In the genomic region with DNA sequence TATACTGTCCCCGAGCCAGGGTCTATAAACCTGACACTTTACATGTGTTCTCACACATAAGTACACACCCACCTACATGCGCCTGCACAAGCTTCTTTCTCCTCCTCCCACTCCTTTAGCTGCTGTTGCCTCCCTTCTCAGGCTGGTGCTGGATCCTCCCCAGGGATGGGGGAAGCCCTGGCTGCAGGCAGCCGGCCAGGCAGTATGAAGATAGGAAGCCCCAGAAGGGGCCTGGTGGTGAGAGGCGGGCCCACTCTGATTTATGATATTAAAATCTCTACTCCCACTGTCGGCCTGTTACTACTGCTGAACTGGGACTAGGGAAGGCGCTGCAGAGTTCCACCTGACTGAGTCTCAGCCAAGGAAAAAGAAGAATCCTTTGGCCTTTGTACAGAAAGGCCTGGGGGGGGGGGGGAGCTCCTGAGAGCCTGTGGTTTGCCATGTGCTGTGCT, we compare ENCODE assay signal across 9 mouse cellular contexts. TPM values are rescaled to one million over a fixed set of nuclear protein-coding genes. Genes with fewer than 3 reads are reported as not detected.
DNase-seq lines count a peak whose midpoint lies in the region; ATAC-seq and TF ChIP-seq lines count a peak whose summit lies in the region.
"Had no signal": no experiment of that assay in that cellular context is flagged by ENCODE, and none has a peak within 500 bp of the region (broad histone marks: within the 10 kb centered on the region; RNA-seq: fewer than 3 reads in every experiment).

No protein-coding gene starts in this region.

- no peak for TF ChIP-seq POLR2A in thymus, adult 2 months (IDR thresholded peaks at IDR 0.05; ENCODE audit: control insufficient read depth, extremely low read depth, insufficient read depth, low read length, poor library complexity)

- no peaks in the 10 kb centered on the region for H3K9me3 ChIP-seq in neural tube, embryonic 11.5 days (ENCODE audit: control insufficient read depth, low read length)
- no peaks in the 10 kb centered on the region for H3K9me3 ChIP-seq in heart, embryonic 14.5 days (ENCODE audit: control insufficient read depth, low read length)
- H3K9me3 ChIP-seq in liver, postnatal 0 days (ENCODE audit: low read length) = no peaks in the 10 kb centered on the region

- WGBS in neural tube, embryonic 11.5 days = 31% methylated on average over 6 of the region's 6 CpGs
- WGBS in heart, embryonic 14.5 days = 25% methylated on average over 6 of the region's 6 CpGs
- 36% methylated on average over 6 of the region's 6 CpGs for WGBS in liver, postnatal 0 days (ENCODE audit: insufficient replicate concordance)
- WGBS in thymus, adult 2 months = 83% methylated on average over 6 of the region's 6 CpGs

- DNase-seq in neural tube, embryonic 11.5 days (ENCODE audit: low spot score) = no peak
- no peak for DNase-seq in neural tube, embryonic 10.5 days (ENCODE audit: extremely low spot score, low spot score)
- DNase-seq in layer of hippocampus, adult 2 months (ENCODE audit: low spot score in 2 of 2) = peak; percentile 71 to 83
- no peak for DNase-seq in liver, postnatal 0 days
- DNase-seq in c-Kit-positive CD71-positive TER-119-positive erythroid progenitor cells, embryonic 14.5 days (ENCODE audit: low spot score) = no peak
- DNase-seq in lung, postnatal 25 days (ENCODE audit: low spot score) = no peak
- no peak for DNase-seq in thymus, adult 2 months

- no peak for ATAC-seq in neural tube, embryonic 11.5 days (ENCODE audit: insufficient read depth, low FRiP score, low TSS enrichment)
- ATAC-seq in heart, embryonic 14.5 days (ENCODE audit: insufficient number of reproducible peaks, insufficient read depth, low FRiP score, low read depth) = 0 out of 2 replicates have a peak, but pooled peaks have one; percentile 16
- no peak for ATAC-seq in liver, postnatal 0 days

- H3K4me2 ChIP-seq in neural tube, embryonic 11.5 days (ENCODE audit: low read depth) = peak overlapping the region; percentile 78
- H3K4me2 ChIP-seq in heart, embryonic 14.5 days (ENCODE audit: low read length) = peak overlapping the region; percentile 99
- peak overlapping the region; percentile 87 for H3K4me2 ChIP-seq in liver, postnatal 0 days (ENCODE audit: low read depth, low read length)

- peak; percentile 6; the same call in 1 of the 2 replicates for TF ChIP-seq CTCF in layer of hippocampus, adult 2 months (conservative IDR thresholded peaks at IDR 0.05)
- no peak for TF ChIP-seq CTCF in liver, postnatal 0 days (IDR thresholded peaks at IDR 0.05; ENCODE audit: low read depth)
- TF ChIP-seq CTCF in thymus, adult 2 months (IDR thresholded peaks at IDR 0.05; ENCODE audit: borderline replicate concordance, control insufficient read depth, extremely low read depth, insufficient read depth, low read length, poor library complexity) = no peak

- 0 out of 2 replicates have a peak overlapping the region, but pooled peaks have one; percentile 29 for H3K27ac ChIP-seq in neural tube, embryonic 11.5 days (ENCODE audit: low read depth, low read length)
- peak overlapping the region; percentile 28 to 75; a peak in 3 of 4 replicates for H3K27ac ChIP-seq in heart, embryonic 14.5 days (replicated peaks in 1 of 2; ENCODE audit: control insufficient read depth in 1 of 2, insufficient read depth in 1 of 2, low read depth in 2 of 2, low read length in 2 of 2)
- peak overlapping the region; percentile 81 for H3K27ac ChIP-seq in layer of hippocampus, adult 2 months
- peak overlapping the region; percentile 72 for H3K27ac ChIP-seq in liver, postnatal 0 days (ENCODE audit: low read depth)
- no peak overlapping the region for H3K27ac ChIP-seq in thymus, adult 2 months (ENCODE audit: control insufficient read depth, insufficient read depth, low read length)
- H3K27ac ChIP-seq: macrophage had no signal

- H3K27me3 ChIP-seq in neural tube, embryonic 11.5 days (ENCODE audit: control insufficient read depth, insufficient read depth, low read length) = peaks cover 31% of the 10 kb centered on the region
- peaks cover 18% of the 10 kb centered on the region for H3K27me3 ChIP-seq in heart, embryonic 14.5 days (ENCODE audit: control insufficient read depth, insufficient read depth, low read length)
- peaks cover 25% of the 10 kb centered on the region for H3K27me3 ChIP-seq in liver, postnatal 0 days (ENCODE audit: insufficient read depth, low read length)
- peaks cover 22% of the 10 kb centered on the region for H3K27me3 ChIP-seq in thymus, adult 2 months (ENCODE audit: control insufficient read depth, insufficient read depth, low read length)

- no peak overlapping the region for H3K4me3 ChIP-seq in neural tube, embryonic 11.5 days (ENCODE audit: low read depth, low read length)
- peak overlapping the region in 1 of 2 experiments; percentile 64; a peak in 1 of 4 replicates for H3K4me3 ChIP-seq in heart, embryonic 14.5 days (ENCODE audit: control insufficient read depth in 1 of 2, insufficient read depth in 1 of 2, low read depth in 1 of 2, low read length in 2 of 2)
- no peak overlapping the region for H3K4me3 ChIP-seq in layer of hippocampus, adult 2 months
- no peak overlapping the region for H3K4me3 ChIP-seq in liver, postnatal 0 days (ENCODE audit: low read depth, low read length)
- no peak overlapping the region for H3K4me3 ChIP-seq in thymus, adult 2 months (ENCODE audit: control insufficient read depth, insufficient read depth, low read length)

- peaks cover 42% of the 10 kb centered on the region for H3K4me1 ChIP-seq in neural tube, embryonic 11.5 days (ENCODE audit: control insufficient read depth, insufficient read depth, low read length)
- H3K4me1 ChIP-seq in heart, embryonic 14.5 days (ENCODE audit: control insufficient read depth in 2 of 2, insufficient read depth in 2 of 2, low read length in 2 of 2) = peaks cover 32 to 52% of the 10 kb centered on the region in 2 experiments
- peaks cover 47% of the 10 kb centered on the region for H3K4me1 ChIP-seq in liver, postnatal 0 days (ENCODE audit: insufficient read depth)
- peaks cover 17% of the 10 kb centered on the region for H3K4me1 ChIP-seq in thymus, adult 2 months (replicated peaks; ENCODE audit: control insufficient read depth, insufficient read depth, low read length)

- no peaks in the 10 kb centered on the region for H3K36me3 ChIP-seq in neural tube, embryonic 11.5 days (ENCODE audit: control insufficient read depth, insufficient read depth, low read length)
- peaks cover 18% of the 10 kb centered on the region for H3K36me3 ChIP-seq in heart, embryonic 14.5 days (ENCODE audit: control insufficient read depth, insufficient read depth, low read length)
- H3K36me3 ChIP-seq in liver, postnatal 0 days (replicated peaks; ENCODE audit: insufficient read depth, low read length) = peaks cover 25% of the 10 kb centered on the region
- peaks cover 6% of the 10 kb centered on the region; the same call in 1 of the 2 replicates for H3K36me3 ChIP-seq in thymus, adult 2 months (ENCODE audit: control insufficient read depth, insufficient read depth, low read length)

- TF ChIP-seq EP300 in liver, postnatal 0 days (IDR thresholded peaks at IDR 0.05; ENCODE audit: low read depth) = no peak

- H3K9ac ChIP-seq in neural tube, embryonic 11.5 days (ENCODE audit: low read length) = no peak overlapping the region; the same call in 1 of the 2 replicates
- peak overlapping the region; percentile 82 for H3K9ac ChIP-seq in heart, embryonic 14.5 days (ENCODE audit: low read length)
- peak overlapping the region; percentile 68 for H3K9ac ChIP-seq in liver, postnatal 0 days (replicated peaks)

RNA-seq across cellular contexts. Expression of a gene that starts 1.1 kb away (rescaled TPM):
- polyA plus RNA-seq in neural tube, embryonic 11.5 days (2014; fragmentation: Nextera tagmentation; extraction: Ambion mirVana) = 6.4 and 7.6 TPM in 2 replicates
- polyA plus RNA-seq in heart, embryonic 14.5 days (2014; fragmentation: Nextera tagmentation; extraction: Ambion mirVana) = 5.8 and 9.5 TPM in 2 replicates
- 10 to 100 TPM; 11.3 to 11.4 TPM for total RNA-seq in layer of hippocampus, adult 2 months (2021)
- polyA plus RNA-seq in liver, postnatal 0 days (2015; fragmentation: Nextera tagmentation; extraction: Ambion mirVana) = 1.6 and 2.2 TPM in 2 replicates
- 1.2 TPM in 2 replicates for polyA plus RNA-seq in thymus, adult 2 months (2012; rRNA removed)
- polyA plus RNA-seq: macrophage had no signal

RNA-seq across cellular contexts. Expression of a gene that starts 5.8 kb away (rescaled TPM):
- polyA plus RNA-seq in neural tube, embryonic 11.5 days (2014; fragmentation: Nextera tagmentation; extraction: Ambion mirVana) = 124 and 126 TPM in 2 replicates
- polyA plus RNA-seq in heart, embryonic 14.5 days (2014; fragmentation: Nextera tagmentation; extraction: Ambion mirVana) = 111 and 123 TPM in 2 replicates
- total RNA-seq in layer of hippocampus, adult 2 months (2021) = 10 to 100 TPM; 68.8 to 69.4 TPM
- polyA plus RNA-seq in liver, postnatal 0 days (2015; fragmentation: Nextera tagmentation; extraction: Ambion mirVana) = 75.9 and 81.1 TPM in 2 replicates
- 88.3 and 92.6 TPM in 2 replicates for polyA plus RNA-seq in thymus, adult 2 months (2012; rRNA removed)

RNA-seq across cellular contexts. Expression of a gene that starts 13.5 kb away (rescaled TPM):
- polyA plus RNA-seq in neural tube, embryonic 11.5 days (2014; fragmentation: Nextera tagmentation; extraction: Ambion mirVana) = 72.6 and 73.3 TPM in 2 replicates
- 272 and 281 TPM in 2 replicates for polyA plus RNA-seq in heart, embryonic 14.5 days (2014; fragmentation: Nextera tagmentation; extraction: Ambion mirVana)
- 10 to 100 TPM; 62.2 to 68.0 TPM for total RNA-seq in layer of hippocampus, adult 2 months (2021)
- 34.8 and 38.4 TPM in 2 replicates for polyA plus RNA-seq in liver, postnatal 0 days (2015; fragmentation: Nextera tagmentation; extraction: Ambion mirVana)
- polyA plus RNA-seq in thymus, adult 2 months (2012; rRNA removed) = 13.5 and 20.5 TPM in 2 replicates
- polyA plus RNA-seq: macrophage had no signal

RNA-seq across cellular contexts. Expression of a gene that starts 19.5 kb away (rescaled TPM):
- 1.6 and 2.5 TPM in 2 replicates for polyA plus RNA-seq in neural tube, embryonic 11.5 days (2014; fragmentation: Nextera tagmentation; extraction: Ambion mirVana)
- 0.51 and 1.1 TPM in 2 replicates for polyA plus RNA-seq in heart, embryonic 14.5 days (2014; fragmentation: Nextera tagmentation; extraction: Ambion mirVana)
- under 1 TPM; 0.29 to 0.56 TPM for total RNA-seq in layer of hippocampus, adult 2 months (2021)
- polyA plus RNA-seq in liver, postnatal 0 days (2015; fragmentation: Nextera tagmentation; extraction: Ambion mirVana) = 0.19 and 0.29 TPM in 2 replicates
- polyA plus RNA-seq in thymus, adult 2 months (2012; rRNA removed) = 0.71 and 0.84 TPM in 2 replicates

RNA-seq across cellular contexts. Expression of a gene that starts 19.6 kb away (rescaled TPM):
- 190 and 196 TPM in 2 replicates for polyA plus RNA-seq in neural tube, embryonic 11.5 days (2014; fragmentation: Nextera tagmentation; extraction: Ambion mirVana)
- polyA plus RNA-seq in heart, embryonic 14.5 days (2014; fragmentation: Nextera tagmentation; extraction: Ambion mirVana) = 188 and 203 TPM in 2 replicates
- total RNA-seq in layer of hippocampus, adult 2 months (2021) = 100 to 1,000 TPM in 1 of 2 experiments, 10 to 100 TPM in 1; 95.5 to 108 TPM
- 79.9 and 86.6 TPM in 2 replicates for polyA plus RNA-seq in liver, postnatal 0 days (2015; fragmentation: Nextera tagmentation; extraction: Ambion mirVana)
- 245 and 273 TPM in 2 replicates for polyA plus RNA-seq in thymus, adult 2 months (2012; rRNA removed)

Comparison
In these comparisons a context has a peak if more than half of its experiments do, and no peak if none do; other contexts are left out.
1. DNase-seq: peak in layer of hippocampus, adult 2 months (2 of 2); none in neural tube, embryonic 11.5 days (single experiment), neural tube, embryonic 10.5 days (single experiment), liver, postnatal 0 days (single experiment), c-Kit-positive CD71-positive TER-119-positive erythroid progenitor cells, embryonic 14.5 days (single experiment), lung, postnatal 25 days (single experiment) and thymus, adult 2 months (single experiment).
2. Peak in every context shown above with its lines, with median percentiles within 50 percentile points of each other: H3K4me2 ChIP-seq.